Mouse (Mus musculus) erythroblast, embryonic 14.5 days (primary cell): ENCODE measurements around the gene Fam118a.

Experiments used
- GATA1 ChIP-seq: IDR thresholded peaks from 2 replicates; pipeline ENCODE4 v1.6.1; 2012; ENCODE audit warnings: low read length, inconsistent platforms, mixed read lengths
- TAL1 ChIP-seq: IDR thresholded peaks from 3 replicates; pipeline ENCODE4 v1.6.1; 2012; ENCODE audit warnings: low read length, inconsistent platforms, mixed read lengths

DNA sequence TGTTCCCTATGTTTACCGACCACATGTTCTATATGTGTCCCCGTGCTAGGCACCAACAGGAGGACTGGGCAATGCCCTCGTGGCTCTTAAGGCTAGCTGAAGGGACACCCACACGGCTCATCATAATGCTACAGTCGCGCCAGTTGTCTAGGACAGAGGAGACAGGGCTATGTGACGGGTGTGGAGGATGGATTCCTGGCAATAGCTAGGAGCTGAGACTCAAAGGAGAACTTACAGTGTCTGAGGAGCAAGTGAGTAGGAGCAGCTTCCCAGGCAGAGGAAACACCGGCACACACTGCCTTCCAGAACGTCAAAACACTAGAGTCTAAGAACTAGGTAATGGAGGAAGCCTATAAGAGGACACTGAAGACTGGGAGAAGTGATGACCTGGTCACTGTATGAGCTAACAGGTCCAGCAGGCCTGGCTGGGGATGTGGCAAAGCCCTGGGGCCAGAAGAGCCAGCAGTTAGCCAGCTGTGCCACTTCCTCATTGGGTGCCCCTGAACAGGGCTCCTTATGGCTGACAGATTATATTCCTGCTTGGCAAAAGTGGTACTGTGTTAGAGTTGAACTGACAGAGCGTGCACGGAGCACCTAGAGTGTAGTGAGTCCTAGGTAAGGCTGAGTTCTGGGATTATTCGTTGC is 43.1 kb upstream of the Fam118a start:
- TF ChIP-seq GATA1 (no peak), TAL1 (no peak)
